Mouse (Mus musculus): ENCODE data around the gene Synpo2l. TPM values are rescaled to one million over a fixed set of nuclear protein-coding genes. Genes with fewer than 3 reads are reported as not detected.

Synpo2l gene
- polyA plus RNA-seq (2017; shearing (Covaris generic)) = not detected

GRCm38 (mm10) chr14:20668154-20668810 lies at the start of gene Synpo2l:
Gene Synpo2l (minus strand): TSS chr14:20668354.

DNA sequence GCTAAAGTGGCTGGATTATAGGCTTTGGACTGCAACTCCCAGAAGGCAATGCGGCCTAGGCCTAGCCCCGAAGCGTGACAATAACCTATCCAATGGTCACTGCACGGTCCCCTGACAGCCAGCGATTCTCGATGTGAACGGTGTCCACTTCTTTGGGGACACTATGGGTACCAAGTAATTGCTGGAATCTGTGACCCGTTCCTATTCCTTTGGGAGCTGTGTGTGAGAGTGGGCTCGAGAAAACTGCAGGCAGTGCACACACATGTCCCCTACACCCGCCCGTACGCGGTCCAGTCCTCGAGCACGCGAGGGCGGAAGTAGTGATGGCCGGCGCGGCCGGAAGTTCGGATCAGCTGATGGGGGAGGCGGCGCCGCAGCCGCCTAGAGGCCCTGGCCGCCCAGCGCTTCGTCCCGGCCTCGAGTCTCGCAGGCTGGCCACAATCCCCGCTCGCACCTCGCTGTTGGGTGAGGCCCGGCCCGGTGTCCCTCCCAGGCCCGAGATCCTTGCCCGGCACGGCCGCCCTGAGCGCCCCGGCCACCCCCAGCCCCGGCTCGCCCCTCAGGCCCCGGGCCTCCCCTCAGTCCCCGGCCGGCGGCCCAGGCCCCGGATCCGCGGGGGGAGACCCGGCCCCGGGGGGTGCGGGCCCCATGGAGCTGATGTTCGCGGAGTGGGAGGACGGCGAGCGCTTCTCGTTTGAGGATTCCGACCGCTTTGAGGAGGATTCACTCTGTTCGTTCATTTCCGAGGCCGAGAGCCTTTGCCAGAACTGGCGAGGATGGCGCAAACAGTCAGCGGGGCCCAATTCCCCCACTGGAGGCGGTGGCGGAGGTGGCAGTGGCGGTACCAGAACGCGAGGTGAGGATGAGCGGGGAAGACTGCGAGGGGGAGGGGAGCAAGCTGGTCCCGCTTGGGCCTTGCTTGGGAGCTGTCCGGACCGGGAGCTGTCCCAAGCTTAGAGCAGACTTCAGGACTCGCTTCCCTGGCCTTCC lies 39.3 kb upstream of the Synpo2l start, which contains the start of gene Zswim8:
Gene Zswim8, plus strand, starts transcription at position 352 of the 990 bp plus-strand sequence.

GRCm38 (mm10) chr14:20702741-20703381 lies 34.7 kb upstream of the Synpo2l start, which contains the start of gene Chchd1:
Gene Chchd1 (plus strand): TSS chr14:20703006.

DNA sequence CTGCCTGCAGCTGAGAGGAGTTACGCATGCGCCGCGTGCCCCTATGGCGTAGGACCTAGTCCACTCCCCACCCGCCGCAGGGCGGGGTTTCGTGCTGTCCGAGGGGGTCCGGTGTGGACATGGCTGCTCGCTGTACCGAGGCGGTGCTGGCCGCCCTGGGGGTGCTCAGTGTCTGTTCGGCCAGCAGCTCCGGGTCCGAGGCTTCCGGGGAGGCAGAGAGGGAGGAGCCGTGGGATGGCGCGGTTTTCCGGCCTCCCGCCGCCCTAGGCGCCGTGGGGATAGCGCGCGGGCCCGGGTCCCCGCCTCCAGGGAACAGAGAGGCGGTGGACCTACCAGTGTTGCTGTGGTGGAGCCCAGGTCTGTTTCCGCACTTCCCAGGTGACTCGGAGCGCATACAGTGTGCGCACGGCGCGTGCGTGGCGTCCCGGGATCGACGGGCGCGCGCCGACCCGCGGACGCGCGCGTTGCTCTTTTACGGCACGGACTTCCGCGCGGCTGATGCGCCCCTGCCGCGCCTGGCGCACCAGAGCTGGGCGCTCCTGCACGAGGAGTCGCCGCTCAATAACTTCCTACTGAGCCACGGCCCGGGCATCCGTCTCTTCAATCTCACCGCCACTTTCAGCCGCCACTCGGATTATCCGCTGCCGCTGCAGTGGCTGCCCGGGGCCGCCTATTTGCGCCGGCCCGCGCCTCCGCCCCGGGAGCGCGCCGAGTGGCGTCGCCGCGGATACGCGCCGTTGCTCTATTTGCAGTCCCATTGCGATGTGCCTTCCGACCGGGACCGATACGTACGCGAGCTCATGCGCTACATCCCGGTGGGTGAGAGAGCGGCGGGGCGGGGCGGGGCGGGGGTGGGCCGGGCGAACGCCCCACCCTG lies 27.0 kb upstream of the Synpo2l start, which contains the start of gene Fut11:
Gene Fut11, plus strand, starts transcription at position 85 of the 877 bp plus-strand sequence.

GRCm38 (mm10) chr14:20674064-20674833 lies 6.1 kb upstream of the Synpo2l start, which contains the start of gene Sec24c:
Gene Sec24c (plus strand): TSS chr14:20674308.

DNA sequence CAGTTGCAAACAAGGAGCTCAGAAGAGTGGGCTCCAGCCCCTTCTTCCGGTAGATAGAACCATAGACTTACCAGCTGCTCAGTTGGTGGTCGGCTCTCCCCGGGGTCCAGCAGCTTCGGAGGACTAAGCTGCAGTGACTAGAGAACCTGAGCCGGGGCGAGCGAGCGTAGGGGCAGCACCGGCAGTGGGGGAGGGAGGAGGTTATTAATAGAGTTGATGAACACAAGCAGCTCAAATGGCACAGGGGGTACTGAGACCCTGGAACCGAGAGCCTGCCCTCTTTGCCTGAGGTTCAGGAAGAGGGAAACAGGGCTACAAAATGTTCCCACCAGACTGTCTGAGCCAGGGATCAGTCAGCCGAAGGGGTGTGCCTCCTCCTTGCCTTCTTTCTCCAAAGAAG lies 11.8 kb downstream of the Synpo2l start, which contains the start of gene Myoz1:
Gene Myoz1, minus strand, starts transcription at position 180 of the 400 bp plus-strand sequence.

GRCm38 (mm10) chr14:20640644-20641437 lies 27.3 kb downstream of the Synpo2l start, which contains the start of gene Usp54:
Gene Usp54 (minus strand): TSS chr14:20641063.

Other genes starting within 250 kb of the Synpo2l start
- gene Cfap70, start 216.1 kb downstream of the Synpo2l start, polyA plus RNA-seq (2017; shearing (Covaris generic)) = not detected
- 44.0 TPM for gene Anxa7, start 188.2 kb downstream of the Synpo2l start, polyA plus RNA-seq (2017; shearing (Covaris generic))
- 1.7 TPM for gene Mss51, start 171.5 kb downstream of the Synpo2l start, polyA plus RNA-seq (2017; shearing (Covaris generic))
- gene Ppp3cb, start 121.8 kb downstream of the Synpo2l start, polyA plus RNA-seq (2017; shearing (Covaris generic)) = 31.4 TPM
- gene Usp54, start 27.3 kb downstream of the Synpo2l start, polyA plus RNA-seq (2017; shearing (Covaris generic)) = 3.5 TPM
- not detected for gene Myoz1, start 11.8 kb downstream of the Synpo2l start, polyA plus RNA-seq (2017; shearing (Covaris generic))
- gene Sec24c, start 6.0 kb upstream of the Synpo2l start, polyA plus RNA-seq (2017; shearing (Covaris generic)) = 226 TPM
- gene Fut11, start 26.6 kb upstream of the Synpo2l start, polyA plus RNA-seq (2017; shearing (Covaris generic)) = 12.2 TPM
- 127 TPM for gene Chchd1, start 34.7 kb upstream of the Synpo2l start, polyA plus RNA-seq (2017; shearing (Covaris generic))
- 49.7 TPM for gene Zswim8, start 39.2 kb upstream of the Synpo2l start, polyA plus RNA-seq (2017; shearing (Covaris generic))
- gene Ndst2, start 66.2 kb upstream of the Synpo2l start, polyA plus RNA-seq (2017; shearing (Covaris generic)) = 54.5 TPM
- 7.6 TPM for gene Camk2g, start 125.7 kb upstream of the Synpo2l start, polyA plus RNA-seq (2017; shearing (Covaris generic))
- gene Plau, start 168.3 kb upstream of the Synpo2l start, polyA plus RNA-seq (2017; shearing (Covaris generic)) = not detected